Mouse (Mus musculus): ENCODE data around the gene Cyp21a1. TPM values are rescaled to one million over a fixed set of nuclear protein-coding genes. Genes with fewer than 3 reads are reported as not detected.
"Not testable (repeated sequence)": the region's sequence is repeated elsewhere in the genome, so short reads cannot be mapped to it uniquely, and the experiment has no call there.

Cyp21a1 gene
- polyA plus RNA-seq, 1 experiment from 2014 or later = not detected

DNA sequence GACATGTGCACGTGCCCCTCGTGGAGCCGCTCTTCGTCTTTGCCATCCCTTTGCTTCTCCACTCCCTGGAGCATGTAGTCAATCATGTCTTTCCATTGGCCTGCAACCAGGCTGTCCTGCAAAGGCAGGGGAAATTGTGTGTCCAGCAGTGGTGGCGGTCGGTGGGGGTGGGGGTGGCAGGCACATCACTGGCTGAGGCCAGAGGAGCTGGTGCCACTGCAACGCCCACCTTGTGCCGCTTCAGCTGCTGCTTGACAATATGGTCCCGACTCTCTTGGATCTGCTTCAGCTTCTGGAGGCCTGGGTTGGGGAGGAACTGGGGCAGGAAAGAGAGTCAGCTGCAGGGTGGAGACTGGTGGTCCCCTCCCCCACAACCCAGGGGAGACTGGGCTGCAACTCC, 1.6 kb downstream of the Cyp21a1 start:
- WGBS = 86% methylated on average over 9 of the region's 9 CpGs
- H3K27ac ChIP-seq = not testable (repeated sequence)

DNA sequence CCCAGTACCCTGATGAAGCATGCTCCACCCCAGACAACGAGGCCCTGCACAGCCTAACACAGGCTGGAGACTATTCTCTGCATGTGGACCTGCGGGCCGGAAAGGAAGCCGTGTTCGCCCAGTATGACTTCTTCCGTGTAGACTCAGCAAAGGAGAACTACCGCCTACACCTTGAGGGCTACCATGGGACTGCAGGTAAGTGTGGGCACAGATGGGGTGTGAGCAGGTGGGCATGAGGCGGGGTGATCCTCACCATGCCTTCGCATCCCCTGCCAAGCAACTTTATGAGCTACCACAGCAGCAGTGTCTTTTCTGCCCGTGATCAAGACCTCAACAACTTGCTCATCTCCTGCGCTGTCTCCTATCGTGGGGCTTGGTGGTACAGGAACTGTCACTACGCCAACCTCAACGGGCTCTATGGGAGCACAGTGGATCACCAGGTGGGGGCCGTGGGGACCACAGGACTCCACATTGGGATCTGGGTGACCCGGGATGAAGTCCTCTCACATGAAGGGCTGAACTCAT, 3.5 kb downstream of the Cyp21a1 start:
- not testable (repeated sequence) for ATAC-seq (replicated peaks; ENCODE audit: insufficient number of reproducible peaks, insufficient read depth, low FRiP score, low read depth); H3K27me3 ChIP-seq

More for the DNA sequence above, 1.6 kb downstream of the Cyp21a1 start:
- not testable (repeated sequence) for ATAC-seq (replicated peaks; ENCODE audit: insufficient number of reproducible peaks, insufficient read depth, low FRiP score, low read depth); H3K9me3 ChIP-seq (replicated peaks); H3K9ac ChIP-seq; H3K4me3 ChIP-seq; H3K4me2 ChIP-seq; H3K36me3 ChIP-seq; H3K4me1 ChIP-seq (replicated peaks); H3K27me3 ChIP-seq

DNA sequence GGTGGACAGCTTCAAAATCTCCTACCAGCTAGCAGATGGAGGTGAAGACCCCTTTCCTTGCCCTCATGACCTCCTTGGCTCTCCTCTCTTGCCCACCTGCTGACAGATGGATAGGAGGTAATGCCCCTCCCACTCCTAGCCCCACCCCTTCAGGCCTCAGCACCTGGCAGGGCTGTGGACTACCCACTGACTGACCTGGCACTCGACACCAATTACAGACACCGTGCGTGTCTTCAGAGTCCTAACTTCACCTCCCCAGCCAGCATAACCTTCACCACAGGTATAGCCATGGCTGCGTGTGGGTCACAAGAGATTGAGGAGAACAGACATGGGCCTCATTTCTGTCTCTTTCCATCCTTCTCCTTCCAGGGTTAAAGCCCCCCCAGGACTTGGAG, 4.8 kb downstream of the Cyp21a1 start:
- Histone ChIP-seq H3K36me3 (no peaks in the 10 kb centered on the region), H3K4me1 (replicated peaks) (no peaks in the 10 kb centered on the region), H3K9me3 (replicated peaks) (no peaks in the 10 kb centered on the region), H3K9ac (no peak overlapping the region), H3K4me3 (no peak overlapping the region), H3K4me2 (no peak overlapping the region), H3K27me3 (no peaks in the 10 kb centered on the region), H3K27ac (no peak overlapping the region)
- ATAC-seq (replicated peaks; ENCODE audit: insufficient number of reproducible peaks, insufficient read depth, low FRiP score, low read depth) = no peak
- 84% methylated on average over 4 of the region's 4 CpGs for WGBS

More for the DNA sequence above, 3.5 kb downstream of the Cyp21a1 start:
- not testable (repeated sequence) for H3K9me3 ChIP-seq (replicated peaks); H3K36me3 ChIP-seq; H3K4me2 ChIP-seq; H3K4me3 ChIP-seq; H3K9ac ChIP-seq; H3K27ac ChIP-seq; H3K4me1 ChIP-seq (replicated peaks)
- WGBS = 86% methylated on average over 16 of the region's 16 CpGs

GRCm38 (mm10) chr17:34798866-34799530, 5.4 kb downstream of the Cyp21a1 start:
- Histone ChIP-seq H3K27me3 (no peaks in the 10 kb centered on the region), H3K9me3 (replicated peaks) (no peaks in the 10 kb centered on the region), H3K4me1 (replicated peaks) (no peaks in the 10 kb centered on the region), H3K4me3 (no peak overlapping the region), H3K4me2 (no peak overlapping the region), H3K36me3 (no peaks in the 10 kb centered on the region), H3K27ac (no peak overlapping the region), H3K9ac (no peak overlapping the region)
- ATAC-seq (replicated peaks; ENCODE audit: insufficient number of reproducible peaks, insufficient read depth, low FRiP score, low read depth) = no peak
- 88% methylated on average over 17 of the region's 17 CpGs for WGBS

DNA sequence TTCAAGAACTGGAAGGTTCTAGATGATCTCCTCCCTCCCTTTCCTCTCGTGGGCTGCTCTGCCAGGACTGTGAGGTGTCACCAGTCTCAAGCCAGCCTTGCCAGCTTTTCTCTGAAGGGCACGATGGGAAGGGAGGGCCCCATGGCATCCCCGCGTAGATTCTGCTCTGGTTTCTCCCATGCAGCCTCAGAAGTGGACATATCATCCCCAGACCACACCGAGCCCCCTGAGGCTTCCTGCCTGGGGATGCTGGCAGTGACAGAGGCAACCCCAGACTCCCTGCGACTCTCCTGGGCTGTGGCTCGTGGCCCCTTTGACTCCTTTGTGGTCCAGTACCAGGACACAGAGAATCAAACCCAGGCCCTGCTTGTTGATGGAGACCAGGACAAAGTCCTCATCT, 6.3 kb downstream of the Cyp21a1 start:
- H3K27me3 ChIP-seq; H3K4me3 ChIP-seq; H3K27ac ChIP-seq; H3K9me3 ChIP-seq (replicated peaks); H3K36me3 ChIP-seq; ATAC-seq (replicated peaks; ENCODE audit: insufficient number of reproducible peaks, insufficient read depth, low FRiP score, low read depth); H3K9ac ChIP-seq; H3K4me2 ChIP-seq; H3K4me1 ChIP-seq (replicated peaks): not testable (repeated sequence)
- 77% methylated on average over 6 of the region's 7 CpGs for WGBS

GRCm38 (mm10) chr17:34797211-34797995, 7.0 kb downstream of the Cyp21a1 start:
- H3K27me3 ChIP-seq; ATAC-seq (replicated peaks; ENCODE audit: insufficient number of reproducible peaks, insufficient read depth, low FRiP score, low read depth); H3K4me3 ChIP-seq; H3K9me3 ChIP-seq (replicated peaks); H3K27ac ChIP-seq; H3K4me1 ChIP-seq (replicated peaks); H3K36me3 ChIP-seq; H3K9ac ChIP-seq; H3K4me2 ChIP-seq: not testable (repeated sequence)
- WGBS = 82% methylated on average over 10 of the region's 10 CpGs

GRCm38 (mm10) chr17:34796311-34797140, 7.8 kb downstream of the Cyp21a1 start:
- H3K27me3 ChIP-seq = no peaks in the 10 kb centered on the region
- no peak overlapping the region for H3K9ac ChIP-seq
- ATAC-seq (replicated peaks; ENCODE audit: insufficient number of reproducible peaks, insufficient read depth, low FRiP score, low read depth) = no peak
- H3K4me1 ChIP-seq (replicated peaks) = no peaks in the 10 kb centered on the region
- no peaks in the 10 kb centered on the region for H3K36me3 ChIP-seq
- no peak overlapping the region for H3K4me3 ChIP-seq
- 78% methylated on average over 8 of the region's 8 CpGs for WGBS
- no peaks in the 10 kb centered on the region for H3K9me3 ChIP-seq (replicated peaks)
- H3K27ac ChIP-seq = no peak overlapping the region
- no peak overlapping the region for H3K4me2 ChIP-seq

- no peak overlapping the region for H3K9ac ChIP-seq
- H3K4me3 ChIP-seq = no peak overlapping the region
- H3K36me3 ChIP-seq = no peaks in the 10 kb centered on the region
- H3K4me1 ChIP-seq (replicated peaks) = no peaks in the 10 kb centered on the region
- WGBS = 59% methylated on average over 9 of the region's 9 CpGs
- no peak overlapping the region for H3K4me2 ChIP-seq
- H3K9me3 ChIP-seq (replicated peaks) = no peaks in the 10 kb centered on the region
- H3K27ac ChIP-seq = no peak overlapping the region
- no peaks in the 10 kb centered on the region for H3K27me3 ChIP-seq
- no peak for ATAC-seq (replicated peaks; ENCODE audit: insufficient number of reproducible peaks, insufficient read depth, low FRiP score, low read depth)
Observed at GRCm38 (mm10) chr17:34795633-34796032, 8.7 kb downstream of the Cyp21a1 start.

- Histone ChIP-seq H3K36me3 (no peaks in the 10 kb centered on the region), H3K27ac (no peak overlapping the region), H3K9ac (no peak overlapping the region), H3K4me1 (replicated peaks) (no peaks in the 10 kb centered on the region), H3K9me3 (replicated peaks) (no peaks in the 10 kb centered on the region), H3K4me3 (no peak overlapping the region), H3K4me2 (no peak overlapping the region), H3K27me3 (no peaks in the 10 kb centered on the region)
- no peak for ATAC-seq (replicated peaks; ENCODE audit: insufficient number of reproducible peaks, insufficient read depth, low FRiP score, low read depth)
- 82% methylated on average over 10 of the region's 10 CpGs for WGBS
Observed at GRCm38 (mm10) chr17:34795016-34795415, 9.3 kb downstream of the Cyp21a1 start.

GRCm38 (mm10) chr17:34777680-34778325, 26.6 kb downstream of the Cyp21a1 start:
- H3K27me3 ChIP-seq = no peaks in the 10 kb centered on the region
- no peaks in the 10 kb centered on the region for H3K9me3 ChIP-seq (replicated peaks)
- 62% methylated on average over 9 of the region's 9 CpGs for WGBS
- no peak; the same call in 1 of the 2 replicates for ATAC-seq (replicated peaks; ENCODE audit: insufficient number of reproducible peaks, insufficient read depth, low FRiP score, low read depth)
- no peak overlapping the region for H3K27ac ChIP-seq
- no peak overlapping the region for H3K9ac ChIP-seq
- H3K36me3 ChIP-seq = no peaks in the 10 kb centered on the region
- no peaks in the 10 kb centered on the region for H3K4me1 ChIP-seq (replicated peaks)
- no peak overlapping the region for H3K4me3 ChIP-seq
- no peak overlapping the region for H3K4me2 ChIP-seq

DNA sequence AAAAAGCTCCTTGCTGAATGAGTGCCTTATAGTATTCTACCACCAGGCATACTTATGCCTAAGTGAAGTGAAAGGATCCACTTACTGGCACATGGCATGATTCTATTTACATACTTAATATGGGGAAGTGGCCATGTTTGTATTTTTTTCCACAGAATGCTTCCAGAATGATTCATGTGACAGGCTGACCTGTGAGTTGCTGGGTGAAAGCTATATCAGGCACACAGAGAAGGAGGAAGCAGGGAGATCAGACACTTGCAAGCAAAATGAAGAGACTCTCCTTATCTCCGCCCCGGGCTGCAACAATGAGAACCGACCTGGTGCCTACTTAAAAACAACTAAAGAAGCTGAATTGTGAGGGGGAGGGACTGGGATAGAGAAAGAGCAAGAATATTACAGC, 42.9 kb downstream of the Cyp21a1 start:
- no peak for ATAC-seq (replicated peaks; ENCODE audit: insufficient number of reproducible peaks, insufficient read depth, low FRiP score, low read depth)
- 64% methylated on average over 3 of the region's 3 CpGs for WGBS
- H3K9ac ChIP-seq = no peak overlapping the region

More for the DNA sequence above, 42.9 kb downstream of the Cyp21a1 start:
- Histone ChIP-seq H3K27me3 (no peaks in the 10 kb centered on the region), H3K9me3 (replicated peaks) (no peaks in the 10 kb centered on the region), H3K4me1 (replicated peaks) (no peaks in the 10 kb centered on the region), H3K27ac (no peak overlapping the region), H3K4me3 (no peak overlapping the region), H3K4me2 (no peak overlapping the region), H3K36me3 (no peaks in the 10 kb centered on the region)

Measured in heart, embryonic 15.5 days (tissue).